Mouse (Mus musculus): ENCODE results near the gene Cc2d1b. TPM values are rescaled to one million over a fixed set of nuclear protein-coding genes. Genes with fewer than 3 reads are reported as not detected.
A peak's percentile ranks its signal among the peaks of the same experiment; 100 is the strongest.

Gene Cc2d1b
- 16.1 and 18.7 TPM in 2 replicates for polyA plus RNA-seq (2014; fragmentation: Nextera tagmentation; extraction: Ambion mirVana)

- peaks cover 11% of the 10 kb centered on the region for H3K4me1 ChIP-seq (ENCODE audit: control insufficient read depth, insufficient read depth, low read length)
- H3K27me3 ChIP-seq (ENCODE audit: control insufficient read depth, insufficient read depth, low read length) = no peaks in the 10 kb centered on the region
- under 1% methylated on average over 76 of the region's 86 CpGs for WGBS (ENCODE audit: insufficient replicate concordance)
- peak within 1 kb of the TSS; percentile 94 for H3K9ac ChIP-seq (ENCODE audit: low read depth, low read length)
- H3K4me2 ChIP-seq = peak within 1 kb of the TSS; percentile 96
- peak; percentile 90 for ATAC-seq (replicated peaks; ENCODE audit: insufficient number of reproducible peaks, low FRiP score, low TSS enrichment)
- H3K4me3 ChIP-seq (ENCODE audit: low read depth, low read length) = peak within 1 kb of the TSS; percentile 85
- peak within 1 kb of the TSS; percentile 81 for H3K27ac ChIP-seq (ENCODE audit: low read depth, low read length)
- no peaks in the 10 kb centered on the region for H3K9me3 ChIP-seq (replicated peaks; ENCODE audit: control insufficient read depth, low read length)
- no peaks in the 10 kb centered on the region; the same call in 1 of the 2 replicates for H3K36me3 ChIP-seq (ENCODE audit: control insufficient read depth, insufficient read depth, low read length)
These were observed at the start of gene Cc2d1b for GRCm38 (mm10) chr4:108619587-108620341. TSS of gene Cc2d1b (plus strand) at chr4:108619940.

- peaks cover 29% of the 10 kb centered on the region for H3K36me3 ChIP-seq (ENCODE audit: control insufficient read depth, insufficient read depth, low read length)
These were observed 47.1 kb upstream of the Cc2d1b start for GRCm38 (mm10) chr4:108572644-108573043.

GRCm38 (mm10) chr4:108578840-108579742, 40.6 kb upstream of the Cc2d1b start, which contains the start of the genes Prpf38a and Orc1:
TSS of gene Prpf38a (minus strand) at chr4:108579336.
TSS of gene Orc1 (plus strand) at chr4:108579423.
- Histone ChIP-seq H3K4me3 (ENCODE audit: low read depth, low read length) (peak within 1 kb of the TSS; percentile 91), H3K36me3 (ENCODE audit: control insufficient read depth, insufficient read depth, low read length) (peaks cover 10% of the 10 kb centered on the region; the same call in 1 of the 2 replicates)

More at GRCm38 (mm10) chr4:108572644-108573043, 47.1 kb upstream of the Cc2d1b start:
- peaks cover under 1% of the 10 kb centered on the region; the same call in 1 of the 2 replicates for H3K4me1 ChIP-seq (ENCODE audit: control insufficient read depth, insufficient read depth, low read length)
- no peak overlapping the region for H3K4me3 ChIP-seq (ENCODE audit: low read depth, low read length)
- no peak overlapping the region for H3K27ac ChIP-seq (ENCODE audit: low read depth, low read length)
- H3K27me3 ChIP-seq (ENCODE audit: control insufficient read depth, insufficient read depth, low read length) = no peaks in the 10 kb centered on the region
- ATAC-seq (replicated peaks; ENCODE audit: insufficient number of reproducible peaks, low FRiP score, low TSS enrichment) = no peak
- no peak overlapping the region for H3K4me2 ChIP-seq
- H3K9ac ChIP-seq (ENCODE audit: low read depth, low read length) = no peak overlapping the region
- WGBS (ENCODE audit: insufficient replicate concordance) = 92% methylated on average over 3 of the region's 3 CpGs
- no peaks in the 10 kb centered on the region for H3K9me3 ChIP-seq (replicated peaks; ENCODE audit: control insufficient read depth, low read length)

GRCm38 (mm10) chr4:108579743-108580411, 39.9 kb upstream of the Cc2d1b start:
- WGBS (ENCODE audit: insufficient replicate concordance) = under 1% methylated on average over 16 of the region's 16 CpGs
- no peak for ATAC-seq (replicated peaks; ENCODE audit: insufficient number of reproducible peaks, low FRiP score, low TSS enrichment)
- Histone ChIP-seq H3K4me1 (ENCODE audit: control insufficient read depth, insufficient read depth, low read length) (peaks cover 8% of the 10 kb centered on the region; the same call in 1 of the 2 replicates), H3K9ac (ENCODE audit: low read depth, low read length) (peak overlapping the region; percentile 86), H3K27me3 (ENCODE audit: control insufficient read depth, insufficient read depth, low read length) (no peaks in the 10 kb centered on the region), H3K9me3 (replicated peaks; ENCODE audit: control insufficient read depth, low read length) (no peaks in the 10 kb centered on the region), H3K4me3 (ENCODE audit: low read depth, low read length) (peak overlapping the region; percentile 91), H3K36me3 (ENCODE audit: control insufficient read depth, insufficient read depth, low read length) (peaks cover 7% of the 10 kb centered on the region; the same call in 1 of the 2 replicates), H3K4me2 (peak overlapping the region; percentile 87), H3K27ac (ENCODE audit: low read depth, low read length) (peak overlapping the region; percentile 77)

More at GRCm38 (mm10) chr4:108578840-108579742, 40.6 kb upstream of the Cc2d1b start, which contains the start of the genes Prpf38a and Orc1:
- H3K9me3 ChIP-seq (replicated peaks; ENCODE audit: control insufficient read depth, low read length) = no peaks in the 10 kb centered on the region
- peak within 1 kb of the TSS; percentile 77 for H3K27ac ChIP-seq (ENCODE audit: low read depth, low read length)
- peak within 1 kb of the TSS; percentile 86 for H3K9ac ChIP-seq (ENCODE audit: low read depth, low read length)
- peak; percentile 94 for ATAC-seq (replicated peaks; ENCODE audit: insufficient number of reproducible peaks, low FRiP score, low TSS enrichment)
- peak within 1 kb of the TSS; percentile 87 for H3K4me2 ChIP-seq
- WGBS (ENCODE audit: insufficient replicate concordance) = under 1% methylated on average over 64 of the region's 64 CpGs
- H3K4me1 ChIP-seq (ENCODE audit: control insufficient read depth, insufficient read depth, low read length) = peaks cover 8% of the 10 kb centered on the region; the same call in 1 of the 2 replicates
- H3K27me3 ChIP-seq (ENCODE audit: control insufficient read depth, insufficient read depth, low read length) = no peaks in the 10 kb centered on the region

- Histone ChIP-seq H3K4me3 (ENCODE audit: low read depth, low read length) (no peak overlapping the region), H3K9ac (ENCODE audit: low read depth, low read length) (no peak overlapping the region), H3K36me3 (ENCODE audit: control insufficient read depth, insufficient read depth, low read length) (peaks cover 3% of the 10 kb centered on the region; the same call in 1 of the 2 replicates), H3K4me2 (no peak overlapping the region), H3K4me1 (ENCODE audit: control insufficient read depth, insufficient read depth, low read length) (no peaks in the 10 kb centered on the region), H3K27me3 (ENCODE audit: control insufficient read depth, insufficient read depth, low read length) (no peaks in the 10 kb centered on the region), H3K9me3 (replicated peaks; ENCODE audit: control insufficient read depth, low read length) (no peaks in the 10 kb centered on the region), H3K27ac (ENCODE audit: low read depth, low read length) (no peak overlapping the region)
- ATAC-seq (replicated peaks; ENCODE audit: insufficient number of reproducible peaks, low FRiP score, low TSS enrichment) = no peak
- WGBS (ENCODE audit: insufficient replicate concordance) = 82% methylated on average over 2 of the region's 2 CpGs
These were observed 26.4 kb upstream of the Cc2d1b start for GRCm38 (mm10) chr4:108593376-108593775.

DNA sequence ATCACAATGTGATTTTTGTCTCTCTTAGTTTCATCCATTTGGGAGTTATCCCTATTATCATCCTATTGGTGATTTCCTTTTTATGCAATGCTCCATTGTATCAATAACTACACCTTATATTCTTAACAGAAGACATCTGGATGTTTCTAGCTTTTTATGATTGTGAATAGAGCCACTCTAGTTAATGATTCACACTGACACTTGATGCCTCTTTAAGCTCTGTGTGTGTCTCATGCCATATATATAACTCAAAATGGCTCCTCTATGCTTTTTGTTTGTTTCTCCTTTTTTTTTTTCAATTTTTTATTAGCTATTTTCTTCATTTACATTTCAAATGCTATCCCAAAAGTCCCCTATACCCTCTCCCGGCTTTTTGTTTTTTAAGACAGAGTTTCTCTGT, 24.0 kb upstream of the Cc2d1b start:
- no peak for ATAC-seq (replicated peaks; ENCODE audit: insufficient number of reproducible peaks, low FRiP score, low TSS enrichment)
- no peak overlapping the region for H3K4me2 ChIP-seq
- no peak overlapping the region for H3K27ac ChIP-seq (ENCODE audit: low read depth, low read length)
- H3K9ac ChIP-seq (ENCODE audit: low read depth, low read length) = no peak overlapping the region
- WGBS (ENCODE audit: insufficient replicate concordance) = 85% methylated on average over 1 of the region's 1 CpGs
- no peaks in the 10 kb centered on the region for H3K4me1 ChIP-seq (ENCODE audit: control insufficient read depth, insufficient read depth, low read length)
- H3K36me3 ChIP-seq (ENCODE audit: control insufficient read depth, insufficient read depth, low read length) = peaks cover 9% of the 10 kb centered on the region
- no peaks in the 10 kb centered on the region for H3K9me3 ChIP-seq (replicated peaks; ENCODE audit: control insufficient read depth, low read length)
- no peak overlapping the region for H3K4me3 ChIP-seq (ENCODE audit: low read depth, low read length)
- H3K27me3 ChIP-seq (ENCODE audit: control insufficient read depth, insufficient read depth, low read length) = no peaks in the 10 kb centered on the region

DNA sequence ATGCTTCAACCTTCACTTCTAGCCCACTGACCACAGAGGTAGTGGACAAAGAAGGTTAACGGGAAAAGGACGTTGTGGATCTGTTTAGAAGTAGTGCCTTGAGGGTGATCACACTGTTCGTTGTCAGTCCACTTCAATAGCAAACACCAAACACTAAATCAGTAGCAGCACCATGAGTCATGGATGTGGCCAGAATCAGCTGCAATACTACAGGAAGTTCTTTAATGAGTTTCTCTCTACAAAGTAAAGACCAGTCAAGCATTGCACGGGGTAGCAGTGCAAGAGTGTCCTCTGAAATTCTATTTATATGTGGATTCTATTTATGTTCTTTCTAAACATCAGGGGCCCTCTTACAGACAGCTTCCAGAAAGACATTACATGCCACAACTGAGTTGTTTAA, 21.4 kb upstream of the Cc2d1b start:
- no peak overlapping the region for H3K9ac ChIP-seq (ENCODE audit: low read depth, low read length)
- H3K9me3 ChIP-seq (replicated peaks; ENCODE audit: control insufficient read depth, low read length) = no peaks in the 10 kb centered on the region
- no peak overlapping the region for H3K4me2 ChIP-seq
- peaks cover 21% of the 10 kb centered on the region for H3K36me3 ChIP-seq (ENCODE audit: control insufficient read depth, insufficient read depth, low read length)
- H3K27ac ChIP-seq (ENCODE audit: low read depth, low read length) = no peak overlapping the region
- no peaks in the 10 kb centered on the region for H3K4me1 ChIP-seq (ENCODE audit: control insufficient read depth, insufficient read depth, low read length)
- 85% methylated on average over 4 of the region's 4 CpGs for WGBS (ENCODE audit: insufficient replicate concordance)
- no peaks in the 10 kb centered on the region for H3K27me3 ChIP-seq (ENCODE audit: control insufficient read depth, insufficient read depth, low read length)
- no peak for ATAC-seq (replicated peaks; ENCODE audit: insufficient number of reproducible peaks, low FRiP score, low TSS enrichment)
- no peak overlapping the region for H3K4me3 ChIP-seq (ENCODE audit: low read depth, low read length)

DNA sequence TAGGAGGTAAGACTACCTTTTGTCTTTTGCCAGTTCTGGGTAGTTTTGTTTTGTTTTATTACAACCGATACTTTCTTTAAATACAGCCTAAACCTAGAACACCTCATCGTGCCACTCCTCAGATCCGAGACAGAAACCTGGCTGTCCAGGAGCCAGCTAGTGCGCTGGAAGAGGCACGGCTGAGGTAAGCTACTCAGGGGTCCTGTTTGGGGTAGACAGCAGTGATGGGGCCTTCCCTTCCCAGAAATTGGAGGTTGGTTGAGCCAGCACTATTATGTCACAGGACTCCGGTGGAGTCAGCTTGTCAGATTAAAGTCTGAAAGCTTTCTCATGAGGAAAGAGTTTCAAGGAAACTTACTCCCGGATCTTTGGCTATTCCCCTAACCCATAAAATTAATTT, 17.9 kb upstream of the Cc2d1b start:
- Histone ChIP-seq H3K36me3 (ENCODE audit: control insufficient read depth, insufficient read depth, low read length) (peaks cover 39% of the 10 kb centered on the region), H3K9me3 (replicated peaks; ENCODE audit: control insufficient read depth, low read length) (no peaks in the 10 kb centered on the region), H3K27me3 (ENCODE audit: control insufficient read depth, insufficient read depth, low read length) (no peaks in the 10 kb centered on the region), H3K4me2 (no peak overlapping the region), H3K27ac (ENCODE audit: low read depth, low read length) (no peak overlapping the region), H3K9ac (ENCODE audit: low read depth, low read length) (no peak overlapping the region), H3K4me1 (ENCODE audit: control insufficient read depth, insufficient read depth, low read length) (no peaks in the 10 kb centered on the region), H3K4me3 (ENCODE audit: low read depth, low read length) (no peak overlapping the region)
- WGBS (ENCODE audit: insufficient replicate concordance) = 93% methylated on average over 7 of the region's 7 CpGs
- no peak for ATAC-seq (replicated peaks; ENCODE audit: insufficient number of reproducible peaks, low FRiP score, low TSS enrichment)
